Mouse (Mus musculus) brown adipose tissue, adult 24 weeks (tissue): ENCODE measurements at regions not wholly inside any gene's neighbourhood (a gene's known extent, or its start where the extent isn't known, plus 50 kb on each side); places are given as distances from the start of the nearest gene placed in this dataset.

Experiments
- H3K27ac ChIP-seq: fragments of 200-500 bp; replicated peaks from 2 replicates; pipeline ENCODE4 v1.5.1; 2012; ENCODE audit warnings: low read depth, mild to moderate bottlenecking, low read length
- H3K4me1 ChIP-seq: fragments of 200-500 bp; 2 replicates; pipeline ENCODE4 v1.6.1; 2012; ENCODE audit warnings: low read length, mixed read lengths; ENCODE audit not compliant: control insufficient read depth, insufficient read depth, insufficient read length
- H3K4me3 ChIP-seq: fragments of 200-500 bp; 2 replicates; pipeline ENCODE4 v1.5.1; 2012; ENCODE audit warnings: low read depth, mild to moderate bottlenecking, low read length, moderate library complexity; ENCODE audit not compliant: insufficient read depth

- Histone ChIP-seq H3K4me1 (no peaks in the 10 kb centered on the region), H3K27ac (no peak overlapping the region), H3K4me3 (no peak overlapping the region)
Measured at GRCm38 (mm10) chr14:62027751-62028279, 264.6 kb upstream of the Rnaseh2b start.

- H3K4me1 ChIP-seq, result no peaks in the 10 kb centered on the region
- no peak overlapping the region for H3K4me3 ChIP-seq
- no peak overlapping the region for H3K27ac ChIP-seq
Measured at GRCm38 (mm10) chr14:62030059-62030458, 262.3 kb upstream of the Rnaseh2b start.

DNA sequence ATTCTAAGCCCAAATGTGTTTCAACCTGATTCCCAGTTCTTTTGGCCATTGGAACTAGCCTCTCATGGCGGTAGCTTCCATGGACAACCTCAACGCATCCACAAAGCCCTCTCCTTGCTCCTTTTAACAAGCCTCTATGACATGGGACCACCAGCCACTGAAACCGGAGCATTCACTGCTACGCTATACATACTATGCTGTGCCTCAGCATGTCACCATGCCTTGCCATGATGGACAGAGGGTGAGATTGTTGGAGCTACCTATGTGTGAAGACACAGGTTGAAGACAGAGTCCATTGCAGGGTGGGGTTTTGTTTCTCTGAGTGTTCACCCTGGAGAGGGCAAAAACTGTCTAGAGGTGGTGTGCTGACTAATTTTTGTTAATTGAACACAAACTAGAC is 258.7 kb upstream of the Rnaseh2b start:
- Histone ChIP-seq H3K4me3 (no peak overlapping the region), H3K27ac (no peak overlapping the region), H3K4me1 (no peaks in the 10 kb centered on the region)

DNA sequence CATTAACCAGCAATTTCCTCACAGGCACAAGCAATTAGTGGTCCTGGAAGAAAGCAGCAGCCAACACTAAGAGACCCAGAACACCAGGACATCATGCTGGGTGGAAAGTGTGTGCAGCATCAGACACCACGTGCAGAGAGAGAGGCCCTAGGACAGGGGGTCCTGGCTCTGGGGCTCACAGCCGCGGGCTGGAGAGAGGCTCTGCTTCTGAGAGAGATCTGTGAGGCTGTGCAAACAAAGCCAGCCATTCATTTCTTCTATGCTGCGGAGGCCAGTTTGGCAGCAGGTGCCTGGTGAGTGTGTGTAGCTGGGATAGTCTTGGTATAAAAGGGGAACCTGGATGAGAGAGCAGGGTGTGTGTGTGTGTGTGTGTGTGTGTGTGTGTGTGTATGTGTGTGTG is 257.7 kb upstream of the Rnaseh2b start:
- Histone ChIP-seq H3K4me3 (no peak overlapping the region), H3K4me1 (no peaks in the 10 kb centered on the region), H3K27ac (no peak overlapping the region)

- H3K4me3 ChIP-seq, result no peak overlapping the region
- no peaks in the 10 kb centered on the region for H3K4me1 ChIP-seq
- H3K27ac ChIP-seq, result no peak overlapping the region
Measured at GRCm38 (mm10) chr14:62035416-62035815, 257.0 kb upstream of the Rnaseh2b start.

- Histone ChIP-seq H3K4me1 (no peaks in the 10 kb centered on the region), H3K4me3 (no peak overlapping the region), H3K27ac (no peak overlapping the region)
Measured at GRCm38 (mm10) chr14:62037514-62037913, 254.9 kb upstream of the Rnaseh2b start.

DNA sequence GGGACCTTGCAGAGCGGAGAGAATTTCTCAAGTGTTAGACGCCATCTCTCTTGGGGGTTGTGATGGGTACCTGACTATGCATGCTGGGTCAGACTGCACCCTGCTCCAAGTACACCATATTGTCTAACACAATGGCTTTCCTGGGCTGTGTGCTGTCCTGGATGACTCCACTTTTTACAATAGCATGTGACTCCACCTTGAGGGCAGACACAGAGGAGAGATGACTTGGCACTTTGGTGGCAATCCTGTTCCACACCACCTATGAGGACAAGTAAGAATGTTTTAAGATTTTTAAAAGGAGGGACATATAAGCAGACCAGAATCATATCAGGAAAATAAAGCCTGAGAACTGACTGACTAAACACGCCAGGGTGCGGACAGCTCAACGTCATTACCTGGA is 254.5 kb upstream of the Rnaseh2b start:
- Histone ChIP-seq H3K4me3 (no peak overlapping the region), H3K4me1 (no peaks in the 10 kb centered on the region), H3K27ac (no peak overlapping the region)

- Histone ChIP-seq H3K4me3 (no peak overlapping the region), H3K27ac (no peak overlapping the region), H3K4me1 (no peaks in the 10 kb centered on the region)
Measured at GRCm38 (mm10) chr14:62042305-62043116, 249.9 kb upstream of the Rnaseh2b start.

DNA sequence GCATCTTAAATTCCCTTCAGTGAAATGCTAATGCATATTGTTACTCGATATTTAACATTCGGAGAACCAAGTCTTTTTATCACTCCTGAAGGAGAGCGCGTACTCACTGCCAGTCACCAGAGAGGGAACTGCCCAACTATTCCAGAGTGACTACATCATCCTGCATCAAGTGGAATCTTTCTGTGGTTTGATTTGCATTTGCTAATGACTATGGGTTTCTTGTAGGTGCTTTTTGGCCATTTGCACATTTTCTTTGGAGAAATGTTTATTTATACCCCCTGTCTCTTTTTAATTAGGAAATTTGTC is 249.3 kb upstream of the Rnaseh2b start:
- H3K27ac ChIP-seq, result no peak overlapping the region
- no peak overlapping the region for H3K4me3 ChIP-seq
- no peaks in the 10 kb centered on the region for H3K4me1 ChIP-seq

GRCm38 (mm10) chr14:62050941-62051340 is 241.4 kb upstream of the Rnaseh2b start:
- Histone ChIP-seq H3K27ac (no peak overlapping the region), H3K4me3 (no peak overlapping the region), H3K4me1 (no peaks in the 10 kb centered on the region)

DNA sequence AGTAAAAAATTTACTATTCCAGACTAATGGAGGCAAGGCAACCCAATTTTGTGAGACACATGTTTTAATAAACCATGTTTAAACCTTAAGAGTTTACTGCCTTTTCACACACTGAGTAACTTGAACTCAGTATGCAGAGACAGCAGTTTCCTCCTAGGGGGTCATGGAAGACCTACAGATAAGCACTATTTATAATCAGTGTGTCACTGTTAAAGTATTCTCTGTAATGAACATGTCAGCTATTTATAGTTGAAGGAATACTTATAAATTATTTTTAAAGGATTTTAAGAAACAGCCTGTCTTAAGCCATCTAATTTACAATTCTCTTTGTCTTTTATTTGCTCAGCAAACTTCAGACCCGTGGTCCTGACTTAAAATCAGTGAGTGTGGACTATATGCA is 240.5 kb upstream of the Rnaseh2b start:
- H3K27ac ChIP-seq, result no peak overlapping the region
- no peaks in the 10 kb centered on the region for H3K4me1 ChIP-seq

GRCm38 (mm10) chr14:62053004-62053403 is 239.4 kb upstream of the Rnaseh2b start:
- Histone ChIP-seq H3K4me3 (no peak overlapping the region), H3K4me1 (no peaks in the 10 kb centered on the region), H3K27ac (no peak overlapping the region)

More for the DNA sequence above, 240.5 kb upstream of the Rnaseh2b start:
- H3K4me3 ChIP-seq, result no peak overlapping the region

- Histone ChIP-seq H3K4me1 (no peaks in the 10 kb centered on the region), H3K4me3 (no peak overlapping the region), H3K27ac (no peak overlapping the region)
Measured at GRCm38 (mm10) chr14:62057096-62057495, 235.3 kb upstream of the Rnaseh2b start.

DNA sequence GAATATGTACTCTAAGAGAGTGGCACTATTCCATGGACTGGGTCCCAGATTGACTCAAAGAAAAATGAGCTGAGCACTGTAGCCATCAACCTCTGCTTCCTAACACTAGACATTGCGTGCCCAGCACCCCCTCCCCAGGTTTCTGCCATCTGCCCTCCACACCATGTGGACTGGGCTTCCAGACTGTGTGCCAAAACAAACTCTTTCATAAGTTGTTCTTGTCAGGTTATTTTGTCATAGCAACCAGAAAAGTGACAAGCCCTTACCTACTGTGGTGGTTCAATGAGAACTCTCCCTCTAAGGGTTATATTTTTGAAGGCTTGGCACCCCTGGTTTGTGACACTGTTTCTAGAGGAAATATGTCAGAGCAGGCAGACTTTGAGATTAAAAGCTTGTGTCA is 234.3 kb upstream of the Rnaseh2b start:
- Histone ChIP-seq H3K27ac (no peak overlapping the region), H3K4me1 (no peaks in the 10 kb centered on the region), H3K4me3 (no peak overlapping the region)

DNA sequence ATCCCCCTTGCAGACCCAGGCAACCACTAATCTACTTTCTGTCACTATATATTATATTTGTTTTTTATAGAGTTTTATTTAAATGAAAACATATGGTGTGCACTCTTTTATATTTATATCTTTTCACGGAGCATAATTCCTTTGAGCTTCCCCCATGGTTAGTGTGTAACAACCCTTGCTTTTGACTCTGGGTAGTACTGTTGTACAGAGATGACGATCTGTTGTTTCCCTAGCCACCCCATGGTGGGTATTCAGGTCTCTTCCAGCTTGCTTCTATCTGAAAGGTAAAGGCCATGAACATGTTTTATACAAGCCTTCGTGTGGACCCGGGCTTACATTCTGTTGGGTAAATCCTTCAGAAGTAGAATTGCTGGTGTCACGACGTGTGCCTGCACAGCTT is 221.2 kb upstream of the Rnaseh2b start:
- Histone ChIP-seq H3K27ac (no peak overlapping the region), H3K4me1 (no peaks in the 10 kb centered on the region), H3K4me3 (no peak overlapping the region)

DNA sequence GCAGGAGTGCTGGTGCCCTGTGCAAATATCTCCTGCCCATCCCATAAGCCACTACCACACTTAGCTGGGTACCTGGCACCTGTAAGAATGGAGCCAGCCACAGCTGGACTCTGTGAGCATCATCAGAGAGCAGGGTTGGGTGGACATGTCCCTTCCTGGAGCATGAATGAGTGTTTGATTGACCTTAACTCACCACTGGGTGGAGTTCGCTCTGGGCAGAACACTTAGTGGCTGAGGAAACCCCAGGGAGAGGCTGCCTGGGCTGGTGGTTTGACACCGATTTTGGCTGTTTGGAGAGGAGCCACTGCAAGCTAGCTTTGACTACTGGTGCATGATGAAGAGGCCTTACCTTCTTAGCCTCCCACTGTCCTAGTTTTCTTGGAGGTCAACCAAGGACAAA is 208.3 kb upstream of the Rnaseh2b start:
- H3K4me3 ChIP-seq, result no peak overlapping the region
- no peaks in the 10 kb centered on the region for H3K4me1 ChIP-seq

More for the DNA sequence above, 208.3 kb upstream of the Rnaseh2b start:
- H3K27ac ChIP-seq, result no peak overlapping the region
